Mouse (Mus musculus): Measurements from ENCODE around the gene Gm16867. TPM values are rescaled to one million over a fixed set of nuclear protein-coding genes. Genes with fewer than 3 reads are reported as not detected.
"Not testable (repeated sequence)": the region's sequence is repeated elsewhere in the genome, so short reads cannot be mapped to it uniquely, and the experiment has no call there.

Gm16867 gene
- polyA plus RNA-seq, 1 experiment from 2014 or later = not detected

DNA sequence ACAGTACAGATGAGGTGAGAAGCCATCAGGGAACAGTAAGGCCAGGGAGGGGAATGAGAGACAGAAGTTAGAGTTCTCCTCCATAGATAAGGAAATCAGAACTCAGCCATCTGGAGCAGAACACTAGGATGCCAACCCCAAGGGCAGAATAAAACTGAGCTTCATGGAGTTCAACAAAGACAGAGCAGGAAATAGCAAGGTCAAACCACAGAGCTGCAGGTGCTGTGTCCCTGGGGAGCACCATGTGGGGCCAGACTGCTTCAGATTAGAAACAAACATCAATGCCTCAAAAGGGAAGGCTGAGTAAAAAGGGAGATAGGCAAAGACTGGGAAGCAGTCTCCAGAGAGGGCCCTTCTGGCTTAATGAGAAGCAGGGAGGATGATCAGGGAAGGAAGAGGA lies 6.9 kb downstream of the Gm16867 start:
- H3K4me3 ChIP-seq; H3K27me3 ChIP-seq; H3K9me3 ChIP-seq (replicated peaks); H3K36me3 ChIP-seq (ENCODE audit: poor library complexity, severe bottlenecking); H3K9ac ChIP-seq; ATAC-seq; H3K27ac ChIP-seq; H3K4me1 ChIP-seq; H3K4me2 ChIP-seq: not testable (repeated sequence)

DNA sequence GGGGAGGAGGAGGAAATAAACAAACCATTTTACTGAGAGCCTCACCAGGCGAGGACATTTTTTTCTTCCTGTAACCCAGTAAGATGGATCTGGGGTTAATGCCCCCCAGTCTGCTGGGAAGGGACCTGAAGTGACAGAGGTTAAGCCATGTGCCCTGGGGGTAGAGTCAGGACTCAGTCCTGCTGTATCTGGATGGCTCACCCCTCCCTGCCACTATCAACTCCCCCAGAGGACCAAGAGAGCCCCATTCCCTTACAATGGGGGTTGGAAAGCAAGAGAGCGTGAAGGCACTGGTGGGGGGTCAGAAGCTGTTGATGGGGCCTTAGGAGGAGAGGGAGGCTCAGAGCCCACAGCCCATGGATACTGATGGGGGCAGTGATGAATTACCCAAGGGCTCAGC lies 8.2 kb downstream of the Gm16867 start:
- no CpG with 5 or more reads among the region's 2 CpGs for WGBS
- not testable (repeated sequence) for ATAC-seq

DNA sequence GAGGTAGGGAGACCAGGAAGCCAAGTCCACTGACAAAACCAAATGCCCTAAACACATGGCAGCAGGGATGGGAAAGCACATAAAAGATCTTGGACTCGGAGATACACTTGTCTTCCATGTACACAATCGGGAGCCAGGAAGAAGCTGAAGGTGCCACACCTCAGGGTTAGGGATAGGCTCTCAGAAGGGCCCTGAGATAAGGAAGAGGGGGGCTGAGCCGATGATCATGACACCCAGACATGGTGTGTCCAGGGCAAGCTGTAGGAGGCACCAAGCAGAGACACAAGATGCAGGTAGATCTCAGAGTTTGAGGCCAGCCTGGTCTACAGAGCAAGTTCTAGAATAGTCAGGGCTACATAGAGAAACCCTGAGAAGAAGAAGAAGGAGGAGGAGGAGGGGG lies 8.6 kb downstream of the Gm16867 start:
- ATAC-seq, H3K27ac ChIP-seq: not testable (repeated sequence)

More for the DNA sequence above, 8.2 kb downstream of the Gm16867 start:
- not testable (repeated sequence) for H3K4me1 ChIP-seq; H3K4me3 ChIP-seq; H3K27ac ChIP-seq; H3K4me2 ChIP-seq; H3K36me3 ChIP-seq (ENCODE audit: poor library complexity, severe bottlenecking); H3K9ac ChIP-seq; H3K27me3 ChIP-seq; H3K9me3 ChIP-seq (replicated peaks)

DNA sequence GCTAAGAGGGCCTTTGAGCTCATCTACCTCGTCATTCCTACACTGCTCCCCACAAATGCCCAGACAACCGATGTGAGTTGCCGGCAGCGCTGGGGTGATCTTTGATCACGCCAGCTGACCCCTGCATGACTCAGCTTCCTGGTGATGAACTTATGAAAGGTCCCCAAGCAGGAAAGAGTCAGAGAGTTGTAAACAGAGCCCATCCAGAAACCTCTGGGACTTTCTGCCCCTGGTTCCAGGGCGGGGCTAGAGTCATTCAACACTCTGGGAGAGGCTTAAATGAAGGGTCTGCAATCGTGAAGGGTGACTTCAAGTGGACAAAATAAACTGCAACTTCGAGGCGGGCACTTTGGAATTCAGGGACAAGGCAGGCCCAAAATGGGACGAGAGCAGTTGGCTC lies 15.2 kb downstream of the Gm16867 start:
- H3K4me1 ChIP-seq; H3K27ac ChIP-seq; H3K27me3 ChIP-seq; ATAC-seq; H3K9me3 ChIP-seq (replicated peaks); H3K36me3 ChIP-seq (ENCODE audit: poor library complexity, severe bottlenecking); H3K9ac ChIP-seq; H3K4me2 ChIP-seq; H3K4me3 ChIP-seq: not testable (repeated sequence)
- WGBS = no CpG with 5 or more reads among the region's 10 CpGs

More for the DNA sequence above, 8.6 kb downstream of the Gm16867 start:
- H3K9ac ChIP-seq; H3K4me2 ChIP-seq; H3K9me3 ChIP-seq (replicated peaks); H3K4me3 ChIP-seq; H3K27me3 ChIP-seq; H3K4me1 ChIP-seq; H3K36me3 ChIP-seq (ENCODE audit: poor library complexity, severe bottlenecking): not testable (repeated sequence)
- WGBS = no CpG with 5 or more reads among the region's 3 CpGs

DNA sequence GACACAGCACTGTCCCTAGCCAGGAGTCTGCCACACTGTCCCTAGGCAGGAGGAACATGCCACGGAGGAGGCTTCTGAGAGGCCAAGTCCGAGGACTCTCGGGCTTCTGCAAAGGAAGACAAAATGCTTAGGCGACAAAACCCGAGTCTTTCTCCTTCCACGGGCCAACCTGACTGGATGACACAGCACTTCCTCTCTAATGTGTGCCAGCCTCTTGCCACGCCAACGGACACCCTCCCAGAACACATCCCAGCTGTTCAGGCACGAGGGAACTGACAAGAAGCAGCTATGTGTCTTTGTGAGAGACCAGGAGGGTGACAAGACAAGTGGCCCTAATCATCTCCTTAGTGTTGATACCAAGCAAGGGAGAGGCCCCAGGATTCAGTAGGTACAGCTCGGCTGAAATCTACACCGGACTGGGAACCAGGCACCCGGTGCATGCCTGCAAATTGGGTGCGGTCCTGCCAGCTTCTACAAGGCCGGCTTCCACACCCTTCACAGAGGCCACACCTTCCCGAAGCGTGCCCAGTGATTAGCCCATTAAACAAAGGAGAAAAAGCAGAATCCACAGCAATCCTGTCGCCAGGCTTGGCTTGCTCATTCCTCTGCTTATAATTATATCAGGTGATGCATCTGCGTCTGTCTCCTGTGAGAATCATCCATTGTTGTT lies 17.6 kb downstream of the Gm16867 start:
- H3K27ac ChIP-seq, ATAC-seq, H3K9ac ChIP-seq: not testable (repeated sequence)

DNA sequence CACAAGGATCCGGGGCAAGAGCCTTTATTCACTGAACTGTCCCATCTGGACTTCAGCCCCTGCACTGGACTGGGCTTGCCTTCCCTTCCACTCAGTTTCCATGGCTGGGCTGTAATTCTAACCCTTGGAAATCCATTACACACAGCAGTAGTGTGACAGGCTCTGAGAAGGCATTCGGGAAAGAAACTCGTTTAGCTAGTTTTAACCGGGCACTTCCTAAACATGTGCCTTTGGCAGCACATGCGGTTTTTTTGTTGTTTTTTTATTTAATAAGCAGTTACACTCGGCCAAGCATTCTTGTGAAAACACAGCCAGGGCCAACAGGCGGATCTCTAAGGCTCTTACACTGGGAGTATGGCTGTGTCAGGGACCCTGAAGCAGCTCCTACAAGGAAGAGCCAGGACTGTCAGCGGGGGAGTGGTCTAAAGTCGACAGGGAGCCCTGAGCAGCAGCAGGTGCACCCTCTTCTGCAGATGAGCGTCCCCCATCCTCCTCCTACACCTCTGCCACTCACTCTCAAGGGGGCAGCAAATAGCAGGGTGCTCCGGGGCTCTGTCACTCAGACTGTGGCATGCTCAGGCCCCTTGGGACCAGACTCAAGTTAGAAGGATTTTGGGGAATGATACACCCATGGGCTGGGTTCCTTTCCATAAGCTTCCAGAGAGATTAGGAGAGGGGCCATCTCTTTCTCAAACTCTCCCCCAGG lies 29.1 kb downstream of the Gm16867 start:
- H3K27ac ChIP-seq; ATAC-seq; H3K4me3 ChIP-seq; H3K27me3 ChIP-seq; H3K4me1 ChIP-seq; H3K4me2 ChIP-seq; H3K9me3 ChIP-seq (replicated peaks); H3K36me3 ChIP-seq (ENCODE audit: poor library complexity, severe bottlenecking); H3K9ac ChIP-seq: not testable (repeated sequence)
- no CpG with 5 or more reads among the region's 11 CpGs for WGBS

More for the DNA sequence above, 17.6 kb downstream of the Gm16867 start:
- WGBS = no CpG with 5 or more reads among the region's 18 CpGs
- not testable (repeated sequence) for H3K9me3 ChIP-seq (replicated peaks); H3K4me1 ChIP-seq; H3K27me3 ChIP-seq; H3K36me3 ChIP-seq (ENCODE audit: poor library complexity, severe bottlenecking); H3K4me3 ChIP-seq; H3K4me2 ChIP-seq

DNA sequence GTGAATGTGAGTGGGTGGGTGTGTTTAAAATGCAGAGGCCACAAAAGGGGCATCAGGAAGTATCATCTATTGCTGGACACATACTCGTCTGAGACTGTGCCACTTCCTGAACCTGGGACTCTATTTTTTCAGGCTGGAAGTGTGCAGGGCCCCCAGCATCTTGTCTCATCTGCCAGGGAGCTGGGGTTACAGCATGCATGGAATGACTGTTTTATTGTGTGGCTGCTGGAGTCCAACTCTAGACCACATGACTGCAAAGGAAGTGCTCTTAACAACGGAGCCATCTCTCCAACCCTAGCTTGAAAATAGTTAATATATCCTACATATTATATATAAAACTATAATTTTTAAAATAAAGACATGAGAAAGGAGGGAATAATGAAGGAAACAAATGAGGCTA lies 29.8 kb downstream of the Gm16867 start:
- H3K9me3 ChIP-seq (replicated peaks); H3K4me1 ChIP-seq; H3K4me2 ChIP-seq; H3K4me3 ChIP-seq; H3K36me3 ChIP-seq (ENCODE audit: poor library complexity, severe bottlenecking); H3K27me3 ChIP-seq; ATAC-seq; H3K9ac ChIP-seq; H3K27ac ChIP-seq: not testable (repeated sequence)
- no CpG with 5 or more reads among the region's 2 CpGs for WGBS

DNA sequence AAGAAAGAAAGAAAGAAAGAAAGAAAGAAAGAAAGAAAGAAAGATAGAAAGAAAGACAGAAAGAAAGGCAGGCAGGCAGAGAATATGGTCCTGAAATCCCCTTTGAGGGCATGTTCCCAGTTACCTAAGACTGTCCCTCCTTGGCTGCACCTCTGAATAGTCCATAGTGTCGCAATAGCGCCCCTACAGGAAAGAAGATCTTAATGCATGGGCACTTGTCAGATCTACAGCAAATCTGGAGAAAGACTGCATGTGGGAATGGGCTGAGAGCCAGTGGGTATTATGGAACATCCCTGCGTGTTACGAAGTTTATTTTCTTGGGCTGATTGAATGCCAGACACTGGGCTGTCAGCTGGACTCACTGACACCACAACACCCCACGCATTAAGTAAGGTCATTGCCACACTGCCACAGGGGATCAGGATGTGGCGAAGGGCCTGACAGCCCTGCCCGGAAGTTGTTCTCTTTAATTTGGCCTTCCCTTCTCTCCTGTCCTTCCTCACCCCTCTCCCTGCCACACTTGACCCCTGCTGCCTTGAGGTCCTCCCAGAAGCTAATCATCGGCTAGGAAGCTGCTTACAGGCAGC lies 32.9 kb downstream of the Gm16867 start:
- not testable (repeated sequence) for H3K4me1 ChIP-seq; H3K27me3 ChIP-seq; H3K4me3 ChIP-seq; H3K27ac ChIP-seq; H3K9me3 ChIP-seq (replicated peaks); H3K4me2 ChIP-seq; ATAC-seq; H3K9ac ChIP-seq; H3K36me3 ChIP-seq (ENCODE audit: poor library complexity, severe bottlenecking)
- no CpG with 5 or more reads among the region's 8 CpGs for WGBS

DNA sequence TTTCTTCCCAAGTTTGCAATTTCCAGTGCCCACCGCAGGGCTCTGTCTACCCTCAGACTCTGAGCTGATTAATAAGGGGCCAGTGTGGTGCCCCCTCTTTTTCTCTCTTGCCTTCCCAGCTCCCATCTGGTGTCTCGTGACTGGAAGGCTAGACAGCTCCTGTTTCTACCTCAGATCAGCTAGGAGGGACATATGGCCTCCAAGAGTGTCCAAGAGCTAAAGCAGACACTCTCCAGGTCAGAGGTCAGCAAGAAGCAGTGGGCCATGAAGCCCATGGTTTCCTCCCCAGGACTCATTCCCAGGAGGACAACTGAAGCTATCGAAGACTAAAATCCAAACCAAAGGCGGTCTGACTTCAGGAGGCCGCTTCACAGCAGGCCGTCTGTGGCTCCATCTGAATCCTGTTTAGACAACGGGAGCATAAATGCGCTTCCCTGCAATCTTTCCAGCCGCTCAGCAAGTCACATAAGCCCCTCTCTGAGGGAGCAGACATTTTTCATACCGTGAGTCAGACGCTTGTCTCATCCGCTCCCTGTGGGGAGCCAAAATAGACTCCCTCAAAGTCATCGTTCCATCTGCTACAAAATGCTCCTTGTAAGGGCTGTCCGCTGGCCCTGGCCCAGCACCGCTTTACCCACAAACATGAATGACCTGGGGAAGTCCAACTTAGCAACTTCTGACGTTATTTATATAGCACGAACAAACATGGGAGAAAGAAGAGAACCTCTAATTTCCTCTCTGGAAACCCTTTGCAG lies 35.4 kb downstream of the Gm16867 start:
- H3K9me3 ChIP-seq (replicated peaks); ATAC-seq; H3K36me3 ChIP-seq (ENCODE audit: poor library complexity, severe bottlenecking); H3K9ac ChIP-seq; H3K27me3 ChIP-seq; H3K4me2 ChIP-seq; H3K27ac ChIP-seq; H3K4me3 ChIP-seq; H3K4me1 ChIP-seq: not testable (repeated sequence)
- no CpG with 5 or more reads among the region's 17 CpGs for WGBS

DNA sequence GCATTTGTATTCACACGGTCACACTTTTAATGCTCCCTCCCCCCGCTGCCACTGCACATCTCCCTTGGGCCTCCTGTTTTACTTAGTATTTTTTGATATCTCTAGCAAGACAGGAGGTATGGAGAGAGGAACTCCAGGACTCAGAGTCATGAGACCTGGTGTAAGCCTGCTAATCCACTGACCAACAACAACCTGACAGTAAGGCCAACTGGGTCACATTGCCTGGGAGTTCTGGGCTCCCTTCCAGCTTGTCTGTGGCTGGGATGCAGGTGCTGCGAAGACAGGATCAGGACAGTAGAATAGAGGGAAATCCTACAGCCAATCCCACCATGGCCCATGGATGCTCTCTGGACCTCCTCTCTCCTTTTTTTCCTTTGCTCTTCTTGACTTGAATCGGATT lies 38.7 kb downstream of the Gm16867 start:
- not testable (repeated sequence) for H3K27me3 ChIP-seq; H3K27ac ChIP-seq; H3K4me3 ChIP-seq; H3K4me2 ChIP-seq; ATAC-seq; H3K36me3 ChIP-seq (ENCODE audit: poor library complexity, severe bottlenecking); H3K4me1 ChIP-seq; H3K9me3 ChIP-seq (replicated peaks); H3K9ac ChIP-seq
- no CpG with 5 or more reads among the region's 4 CpGs for WGBS

DNA sequence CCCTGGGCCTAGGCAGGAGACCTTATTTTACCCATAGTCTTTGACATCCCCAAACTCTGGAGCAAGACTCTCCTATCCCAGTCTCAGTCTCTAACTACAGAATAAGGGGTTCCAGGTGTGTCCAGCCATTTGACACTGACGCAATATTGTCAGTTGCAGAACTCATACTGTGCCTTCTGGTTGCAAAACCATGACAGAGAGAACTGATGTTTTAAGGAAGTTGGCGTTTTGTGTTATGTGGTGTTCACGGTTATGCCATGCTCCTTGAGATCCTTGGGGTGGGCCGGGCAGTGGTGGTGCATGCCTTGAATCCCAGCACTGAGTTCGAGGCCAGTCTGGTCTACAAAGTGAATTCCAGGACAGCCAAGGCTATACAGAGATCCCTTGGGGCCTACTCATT lies 45.5 kb downstream of the Gm16867 start:
- not testable (repeated sequence) for ATAC-seq; H3K36me3 ChIP-seq (ENCODE audit: poor library complexity, severe bottlenecking); H3K27ac ChIP-seq; H3K4me2 ChIP-seq; H3K9ac ChIP-seq; H3K4me3 ChIP-seq; H3K27me3 ChIP-seq; H3K4me1 ChIP-seq; H3K9me3 ChIP-seq (replicated peaks)
- no CpG with 5 or more reads among the region's 5 CpGs for WGBS

DNA sequence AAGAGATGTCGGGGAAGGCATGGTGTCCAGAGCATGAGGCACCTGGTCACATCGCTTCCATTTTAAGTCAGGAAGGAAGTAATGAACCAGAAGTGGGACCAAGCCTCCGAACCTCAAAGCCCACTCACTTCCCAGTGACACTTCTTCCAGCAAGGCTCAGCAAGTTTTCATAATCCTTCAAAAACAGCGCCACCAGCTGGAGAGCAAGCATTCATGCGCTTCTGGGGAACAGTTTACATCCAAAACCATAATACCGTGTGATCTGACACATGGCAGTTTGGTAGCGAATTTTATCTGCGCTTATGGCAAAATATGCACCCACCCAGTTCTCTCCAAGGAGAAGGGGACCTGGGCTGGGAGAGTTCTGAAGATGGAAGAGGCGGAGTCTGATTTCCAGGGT lies 48.5 kb downstream of the Gm16867 start:
- H3K9me3 ChIP-seq (replicated peaks); H3K4me3 ChIP-seq; H3K36me3 ChIP-seq (ENCODE audit: poor library complexity, severe bottlenecking); H3K9ac ChIP-seq; H3K4me1 ChIP-seq; H3K27me3 ChIP-seq; H3K27ac ChIP-seq; ATAC-seq; H3K4me2 ChIP-seq: not testable (repeated sequence)
- no CpG with 5 or more reads among the region's 9 CpGs for WGBS

Data from forebrain, embryonic 13.5 days (tissue).